Mouse (Mus musculus): Measurements from ENCODE around the gene Stoml1. TPM values are rescaled to one million over a fixed set of nuclear protein-coding genes. Genes with fewer than 3 reads are reported as not detected.

Stoml1 gene
- polyA plus RNA-seq (2017; shearing (Covaris generic)) = 10 to 100 TPM; 21.1 to 23.9 TPM

- ATAC-seq = peak; percentile 94
These were observed at the start of gene Stoml1 for GRCm38 (mm10) chr9:58253033-58253804. TSS of gene Stoml1 (plus strand) at chr9:58253164.

- ATAC-seq = peak; percentile 61
These were observed 49.2 kb upstream of the Stoml1 start, which contains the start of the genes Islr and Islr2 for GRCm38 (mm10) chr9:58203516-58204447. TSS of gene Islr (minus strand) at chr9:58204306. TSS of gene Islr2 (minus strand) at chr9:58204319.

DNA sequence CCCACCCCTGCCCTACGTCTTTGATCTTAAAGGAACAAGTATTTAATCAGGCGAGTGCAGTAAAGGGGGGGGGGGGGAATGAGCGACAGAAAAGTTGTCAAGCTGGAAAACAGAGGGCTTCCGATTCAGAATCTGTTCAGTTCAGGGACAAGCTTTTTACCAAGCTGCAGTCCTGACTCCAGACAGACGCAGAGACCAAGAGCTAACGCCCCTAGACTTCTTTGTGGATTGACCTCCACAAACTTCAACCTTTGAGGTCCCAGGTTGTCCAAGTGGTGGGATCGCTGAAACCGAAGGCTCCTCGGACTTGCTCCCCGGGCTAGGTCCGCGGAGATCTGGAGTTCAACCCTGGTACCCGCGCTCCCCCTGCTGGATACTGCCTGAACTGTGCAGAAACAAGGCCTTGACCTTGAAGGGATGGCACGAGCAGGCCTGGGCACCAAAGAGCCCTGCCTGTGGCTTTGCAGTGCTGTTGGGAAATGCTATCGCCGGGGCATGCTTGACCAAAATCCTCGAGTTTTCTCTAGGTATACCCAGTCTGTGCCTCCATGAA lies 48.4 kb upstream of the Stoml1 start:
- peak; percentile 75 for ATAC-seq

DNA sequence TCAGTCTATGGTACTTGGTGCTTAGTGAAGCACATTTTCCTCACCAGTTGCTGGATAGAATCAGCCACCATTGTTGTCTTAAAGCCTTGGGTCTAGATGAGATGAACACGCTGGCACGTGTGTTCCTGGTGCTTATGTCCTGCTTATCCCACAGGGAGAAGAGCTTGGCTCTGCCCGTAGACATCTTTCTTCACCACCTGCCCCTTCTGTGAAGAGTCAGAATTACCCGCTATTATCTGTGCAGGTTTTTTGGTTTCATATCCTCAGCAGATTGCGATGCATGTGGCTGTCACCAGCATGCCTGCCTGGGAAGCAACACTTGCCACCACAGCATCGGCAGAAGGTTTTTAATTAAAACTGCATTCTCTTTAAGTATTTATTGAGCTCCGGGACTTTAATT lies 47.0 kb upstream of the Stoml1 start:
- ATAC-seq = no peak

GRCm38 (mm10) chr9:58209462-58210303 lies 43.3 kb upstream of the Stoml1 start:
- ATAC-seq = no peak

DNA sequence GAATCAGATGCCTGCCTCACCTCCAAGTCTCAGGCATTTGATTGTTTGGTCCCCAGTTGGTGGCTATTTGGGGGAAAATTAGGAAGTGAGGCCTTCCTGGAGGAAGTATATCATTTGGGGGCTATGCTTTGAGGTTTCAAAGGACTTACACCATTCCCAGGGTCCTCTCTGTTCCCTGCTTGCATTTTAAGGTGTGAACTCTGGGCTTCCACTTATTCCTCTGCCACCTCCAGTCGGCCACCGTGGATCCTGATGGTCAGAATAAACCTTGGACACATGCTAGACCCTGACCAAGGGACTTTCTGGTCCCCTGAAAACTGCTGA lies 42.7 kb upstream of the Stoml1 start:
- no peak for ATAC-seq

GRCm38 (mm10) chr9:58213377-58213776 lies 39.6 kb upstream of the Stoml1 start:
- no peak for ATAC-seq

DNA sequence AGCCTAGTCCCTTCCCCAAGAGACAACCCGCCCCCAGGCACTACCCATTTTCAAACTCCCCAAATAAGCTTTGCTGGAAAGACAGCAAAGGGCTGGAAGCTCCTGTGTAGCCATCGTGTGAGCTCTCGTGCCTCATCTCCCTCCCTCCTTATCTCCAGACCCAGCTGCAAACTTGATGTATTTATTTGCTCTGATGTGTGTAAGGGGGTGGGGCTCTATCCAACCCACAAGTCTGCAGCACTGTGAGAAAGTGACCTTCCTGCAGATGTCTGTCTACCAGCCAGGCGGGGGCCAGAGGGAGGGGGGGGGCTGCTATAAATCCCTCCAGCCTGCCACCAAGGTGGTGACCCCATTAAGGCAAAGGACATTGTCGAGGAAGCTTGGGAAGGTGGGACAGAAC lies 39.1 kb upstream of the Stoml1 start:
- ATAC-seq = no peak

DNA sequence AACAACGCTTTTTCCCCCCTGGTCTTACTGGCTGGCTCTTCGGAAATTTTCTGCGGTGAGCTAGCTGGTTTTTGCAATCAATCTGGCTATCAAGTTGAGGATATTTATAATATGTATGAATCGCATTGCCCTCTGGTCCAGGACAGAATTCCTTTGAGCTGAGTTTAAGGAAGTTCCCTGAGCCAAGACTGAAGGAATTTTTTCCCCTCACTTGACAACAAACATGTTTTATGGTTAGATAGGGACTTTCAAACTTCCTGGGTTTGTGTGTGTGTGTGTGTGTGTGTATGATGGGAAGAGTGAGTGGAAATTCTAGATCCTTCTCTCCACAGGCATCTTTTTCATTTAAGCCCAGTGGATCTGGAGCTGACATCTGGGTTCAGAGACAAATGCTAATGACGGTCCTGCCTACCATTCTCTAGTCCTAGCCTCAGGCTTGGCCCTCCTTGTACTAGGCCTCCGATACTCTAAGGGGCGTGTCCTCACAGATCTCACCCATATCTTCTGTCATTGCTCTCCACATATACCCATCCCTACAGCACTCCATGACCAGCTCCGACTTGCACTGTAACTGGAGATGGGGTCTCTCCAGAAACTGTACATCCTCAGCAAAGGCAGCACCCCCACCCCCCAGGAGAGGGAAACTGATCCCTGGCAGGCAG lies 38.3 kb upstream of the Stoml1 start:
- no peak for ATAC-seq

GRCm38 (mm10) chr9:58216402-58216801 lies 36.6 kb upstream of the Stoml1 start:
- no peak for ATAC-seq

GRCm38 (mm10) chr9:58218539-58218938 lies 34.4 kb upstream of the Stoml1 start:
- ATAC-seq = no peak

DNA sequence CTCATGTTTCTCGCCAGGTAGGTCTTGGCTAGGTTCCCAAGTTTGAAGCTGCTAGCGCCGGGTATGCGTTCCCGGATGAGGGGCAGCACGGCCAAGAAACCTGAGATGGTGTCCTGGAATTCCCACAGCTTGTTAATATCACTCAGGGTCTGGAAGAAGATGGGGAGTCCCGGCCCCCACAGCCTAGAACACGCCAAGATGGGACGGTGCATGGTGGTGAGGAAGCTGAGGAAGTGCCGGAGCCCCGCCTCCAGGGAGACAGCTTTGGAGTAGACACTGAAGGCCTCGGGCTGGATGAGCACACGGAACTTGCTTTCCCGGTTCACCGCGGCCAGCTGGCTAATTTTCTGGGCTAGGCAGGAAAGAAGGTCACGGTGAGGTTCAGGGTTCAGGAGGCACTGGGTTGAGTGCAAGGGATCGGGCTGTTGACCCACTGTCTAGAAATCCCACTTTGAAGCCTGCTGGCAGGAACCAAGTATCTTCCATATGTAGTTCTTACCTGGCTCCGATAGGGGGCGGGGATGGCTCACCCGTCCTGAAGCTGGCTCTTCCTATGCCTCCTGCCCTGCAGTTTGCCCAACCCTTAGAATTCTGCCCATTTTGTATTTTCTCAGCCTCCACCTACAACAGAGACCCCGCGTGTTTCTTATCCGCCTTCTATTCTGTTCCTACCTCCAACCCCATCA lies 32.6 kb upstream of the Stoml1 start:
- no peak for ATAC-seq

DNA sequence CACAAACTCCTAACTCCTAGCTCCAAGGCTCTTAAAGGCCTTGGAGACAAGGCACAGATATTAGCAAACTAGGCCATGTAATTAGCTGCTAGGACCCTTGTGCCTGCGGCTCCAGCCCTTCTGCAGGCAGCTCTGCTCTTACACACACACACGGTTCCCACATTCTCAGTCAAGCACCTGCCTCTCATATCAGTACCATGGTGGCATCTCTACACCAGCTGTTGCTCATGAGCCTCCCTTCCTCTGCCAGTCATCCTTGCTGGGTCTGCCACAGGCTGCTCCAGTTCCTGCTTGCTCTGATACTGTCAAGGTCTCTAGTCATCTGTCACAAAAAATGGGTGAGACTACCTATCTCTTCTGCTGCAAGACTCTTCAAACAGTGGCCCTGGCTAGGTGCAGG lies 28.6 kb upstream of the Stoml1 start:
- ATAC-seq = no peak

- peak; percentile 63 for ATAC-seq
These were observed 26.8 kb upstream of the Stoml1 start for GRCm38 (mm10) chr9:58225915-58226913.

GRCm38 (mm10) chr9:58228777-58229466 lies 24.0 kb upstream of the Stoml1 start:
- ATAC-seq = no peak

DNA sequence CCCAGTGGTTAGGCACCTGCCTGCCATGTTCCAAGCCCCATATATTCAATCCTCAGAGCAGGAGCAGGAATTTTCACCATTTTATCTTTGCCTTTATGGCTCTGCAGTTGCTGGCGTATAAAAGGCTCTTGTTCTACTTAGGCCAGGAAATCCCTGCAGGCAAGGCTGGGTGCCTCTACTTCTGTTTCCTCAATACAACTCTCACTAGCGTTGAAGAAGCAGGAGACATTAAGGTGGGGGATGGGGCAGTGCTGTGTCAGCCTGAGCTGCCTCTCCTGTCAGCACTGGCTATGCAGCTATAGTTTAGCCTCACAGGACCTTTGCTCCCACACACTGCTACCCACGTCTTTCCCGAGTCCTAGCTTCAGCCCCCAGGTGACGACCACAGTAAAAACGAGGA lies 21.2 kb upstream of the Stoml1 start:
- no peak for ATAC-seq

DNA sequence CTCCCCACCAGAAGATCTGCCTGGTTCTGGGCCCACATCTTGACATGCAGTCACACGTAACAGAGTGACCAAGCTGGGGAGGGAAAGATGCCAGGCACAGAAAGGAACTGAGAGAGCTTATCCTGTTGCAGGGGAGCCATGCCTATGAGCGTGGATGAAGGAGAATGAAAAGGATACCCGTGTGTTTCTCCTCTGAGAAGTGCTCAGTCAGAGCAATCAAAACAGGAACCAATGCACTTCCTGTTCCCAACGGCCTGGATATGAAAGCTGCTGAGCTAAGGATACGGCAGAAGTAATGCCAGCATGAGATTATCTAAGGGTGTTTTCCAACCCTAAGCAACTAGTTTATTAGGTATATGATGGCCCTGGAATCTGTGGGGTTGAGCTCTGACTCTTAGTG lies 20.6 kb upstream of the Stoml1 start:
- ATAC-seq = no peak

DNA sequence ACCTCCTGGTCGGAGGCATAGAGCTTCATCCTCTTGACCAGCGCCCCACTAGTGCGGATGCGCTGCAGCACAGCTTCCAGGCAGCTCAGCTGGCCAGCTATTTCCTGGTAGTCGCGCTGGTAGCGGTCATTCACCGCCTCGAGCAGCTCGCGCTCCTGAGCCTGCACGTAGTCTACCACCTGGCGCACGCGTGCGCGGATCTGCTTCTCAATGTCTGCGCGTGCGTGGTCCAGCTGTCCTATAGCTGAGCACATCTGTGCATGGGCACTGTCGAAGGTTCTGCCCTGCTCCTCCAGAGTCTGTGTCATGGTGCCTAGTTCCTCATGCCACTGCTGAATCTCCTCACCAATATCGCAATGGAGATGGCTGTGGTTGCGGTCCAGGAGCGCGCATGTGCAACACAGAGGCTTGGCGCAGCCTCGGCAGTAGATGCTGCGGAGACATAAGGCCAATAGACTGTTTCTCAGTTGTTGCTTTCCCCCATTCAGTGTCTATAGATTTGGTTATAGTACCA lies 18.4 kb upstream of the Stoml1 start:
- no peak for ATAC-seq

Data from activated CD4-positive, CD25-positive, alpha-beta regulatory T cell, adult 4 months (primary cell).